Mouse (Mus musculus) gastrocnemius, postnatal 10 days (tissue): ENCODE data around the gene Pdrg1. TPM values are rescaled to one million over a fixed set of nuclear protein-coding genes. Genes with fewer than 3 reads are reported as not detected.

Experiments
- total RNA-seq, 2 experiments: library from RNA; stranded (reverse); gene quantifications; 2 replicates each; pipeline ENCODE4 v1.2.3; 2021

The Pdrg1 gene
- total RNA-seq, 2 experiments from 2014 or later = 58.6 to 61.5 TPM

Other genes starting within 250 kb of the Pdrg1 start
- gene Bcl2l1, start 183.7 kb downstream of the Pdrg1 start, total RNA-seq = 10 to 100 TPM; 19.6 to 21.4 TPM
- 10 to 100 TPM; 10.4 to 12.8 TPM for gene Tpx2, start 167.5 kb downstream of the Pdrg1 start, total RNA-seq
- gene Mylk2, start 104.1 kb downstream of the Pdrg1 start, total RNA-seq = 100 to 1,000 TPM; 111 to 112 TPM
- gene Foxs1, start 82.2 kb downstream of the Pdrg1 start, total RNA-seq = 1 to 10 TPM; 4.6 to 6.5 TPM
- 1 to 10 TPM; 2.5 to 3.1 TPM for gene Dusp15, start 63.7 kb downstream of the Pdrg1 start, total RNA-seq
- not detected for gene Ttll9, start 52.9 kb downstream of the Pdrg1 start, total RNA-seq
- under 1 TPM; 0.41 to 0.42 TPM for gene Xkr7, start 16.4 kb upstream of the Pdrg1 start, total RNA-seq
- 10 to 100 TPM in 1 of 2 experiments, 1 to 10 TPM in 1; 7.6 to 12.6 TPM for gene Ccm2l, start 50.5 kb upstream of the Pdrg1 start, total RNA-seq
- 1 to 10 TPM in 1 of 2 experiments, under 1 TPM in 1; 0.85 to 2.3 TPM for gene Hck, start 93.0 kb upstream of the Pdrg1 start, total RNA-seq
- 10 to 100 TPM; 49.4 to 67.7 TPM for gene Tm9sf4, start 145.9 kb upstream of the Pdrg1 start, total RNA-seq
- 1 to 10 TPM; 2.5 to 2.7 TPM for gene Tspyl3, start 210.0 kb upstream of the Pdrg1 start, total RNA-seq
- gene Plagl2, start 226.0 kb upstream of the Pdrg1 start, total RNA-seq = 10 to 100 TPM in 1 of 2 experiments, 1 to 10 TPM in 1; 8.3 to 11.9 TPM
- gene Pofut1, start 226.1 kb upstream of the Pdrg1 start, total RNA-seq = 10 to 100 TPM; 24.1 to 29.2 TPM